Mouse (Mus musculus) embryonic fibroblast, embryonic 13.5 days (primary cell): ENCODE measurements around the gene Ager.

Experiments used
- CTCF ChIP-seq: IDR thresholded peaks from 2 replicates; pipeline ENCODE4 v1.5.1; 2011; ENCODE audit warnings: mild to moderate bottlenecking, control low read depth, low read length, moderate library complexity, borderline replicate concordance; ENCODE audit not compliant: insufficient read depth
- POLR2A ChIP-seq: IDR thresholded peaks from 2 replicates; pipeline ENCODE4 v1.6.1; 2011; ENCODE audit warnings: low read depth, mild to moderate bottlenecking, control low read depth, low read length, moderate library complexity

DNA sequence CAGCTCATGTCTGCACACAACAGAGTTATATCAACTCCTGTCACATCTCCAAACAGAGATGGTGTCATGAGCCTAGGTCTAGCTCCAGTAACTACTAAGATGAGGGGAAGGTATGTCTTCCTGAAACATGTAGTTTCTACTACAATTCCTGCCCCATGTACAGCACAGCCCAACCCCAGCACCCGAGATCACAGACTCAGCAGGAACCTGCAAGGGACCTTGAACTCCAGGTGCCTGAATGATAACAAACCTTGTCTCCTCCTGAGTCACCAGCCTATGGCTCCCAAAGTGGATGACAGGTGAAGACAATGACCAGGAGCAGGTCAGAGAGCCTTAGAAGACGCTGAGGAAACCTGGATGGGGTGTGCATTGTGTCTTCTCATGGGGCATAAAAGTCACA lies 47.8 kb upstream of the Ager start:
- TF ChIP-seq CTCF (no peak), POLR2A (no peak)
